Mouse (Mus musculus): ENCODE measurements around the gene Zbtb7a.

The Zbtb7a gene

GRCm38 (mm10) chr10:81190236-81190911, 55.4 kb downstream of the Zbtb7a start:
- no peak for DNase-seq (ENCODE audit: low read depth, low spot score)

GRCm38 (mm10) chr10:81190912-81191321, 55.9 kb downstream of the Zbtb7a start:
- DNase-seq (ENCODE audit: low read depth, low spot score): no peak

GRCm38 (mm10) chr10:81191342-81191982, 56.4 kb downstream of the Zbtb7a start:
- DNase-seq (ENCODE audit: low read depth, low spot score): no peak

- DNase-seq (ENCODE audit: low read depth, low spot score): peak; percentile 81
These were observed 57.4 kb downstream of the Zbtb7a start for GRCm38 (mm10) chr10:81192270-81192967.

GRCm38 (mm10) chr10:81192968-81193501, 58.0 kb downstream of the Zbtb7a start:
- DNase-seq (ENCODE audit: low read depth, low spot score): no peak

- DNase-seq (ENCODE audit: low read depth, low spot score): no peak
These were observed 59.2 kb downstream of the Zbtb7a start for GRCm38 (mm10) chr10:81193991-81194774.

GRCm38 (mm10) chr10:81195300-81195699, 60.3 kb downstream of the Zbtb7a start:
- no peak for DNase-seq (ENCODE audit: low read depth, low spot score)

- no peak for DNase-seq (ENCODE audit: low read depth, low spot score)
These were observed 61.5 kb downstream of the Zbtb7a start for GRCm38 (mm10) chr10:81196470-81197065.

GRCm38 (mm10) chr10:81197305-81197704, 62.3 kb downstream of the Zbtb7a start:
- no peak for DNase-seq (ENCODE audit: low read depth, low spot score)

GRCm38 (mm10) chr10:81198230-81198629, 63.2 kb downstream of the Zbtb7a start:
- peak; percentile 69 for DNase-seq (ENCODE audit: low read depth, low spot score)

GRCm38 (mm10) chr10:81198990-81199389, 64.0 kb downstream of the Zbtb7a start:
- no peak for DNase-seq (ENCODE audit: low read depth, low spot score)

GRCm38 (mm10) chr10:81200141-81200540, 65.1 kb downstream of the Zbtb7a start:
- DNase-seq (ENCODE audit: low read depth, low spot score): no peak

- DNase-seq (ENCODE audit: low read depth, low spot score): no peak
These were observed 65.7 kb downstream of the Zbtb7a start for GRCm38 (mm10) chr10:81200605-81201287.

- DNase-seq (ENCODE audit: low read depth, low spot score): no peak
These were observed 67.1 kb downstream of the Zbtb7a start, which contains the start of gene Nmrk2 for GRCm38 (mm10) chr10:81201807-81202758. Gene Nmrk2, minus strand, starts transcription at chr10:81202051.

Measured in retina, postnatal 7 days (tissue).